Mouse (Mus musculus) spleen, postnatal 14 days (tissue): Measurements from ENCODE around the gene Sv2a.
"Not testable (repeated sequence)": the region's sequence is repeated elsewhere in the genome, so short reads cannot be mapped to it uniquely, and the experiment has no call there.

Source experiments
- DNase-seq, 2 experiments: peaks; one replicate each; pipeline ENCODE4 v3.0.0; 2021 to 2022; ENCODE audit warnings: low spot score in 2 of 2

The Sv2a gene

DNA sequence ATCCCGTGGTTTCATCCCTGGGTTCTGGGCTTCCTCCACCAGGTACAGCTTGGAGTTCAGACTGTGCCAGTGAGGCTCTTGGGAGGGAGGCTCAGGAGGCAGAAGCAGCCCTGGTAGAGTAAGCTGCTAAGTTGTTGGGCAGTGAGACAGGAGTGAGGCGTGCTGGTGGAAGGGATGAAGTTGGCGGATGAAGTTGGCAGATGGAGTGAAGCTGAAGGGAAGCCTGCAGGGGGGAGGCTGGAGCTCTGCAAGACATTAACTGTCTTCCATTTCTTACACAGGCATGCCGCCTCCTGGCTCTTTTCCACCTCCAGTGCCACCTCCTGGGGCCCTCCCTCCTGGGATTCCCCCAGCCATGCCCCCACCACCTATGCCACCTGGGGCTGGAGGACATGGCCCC is 6.9 kb upstream of the Sv2a start:
- not testable (repeated sequence) for DNase-seq

DNA sequence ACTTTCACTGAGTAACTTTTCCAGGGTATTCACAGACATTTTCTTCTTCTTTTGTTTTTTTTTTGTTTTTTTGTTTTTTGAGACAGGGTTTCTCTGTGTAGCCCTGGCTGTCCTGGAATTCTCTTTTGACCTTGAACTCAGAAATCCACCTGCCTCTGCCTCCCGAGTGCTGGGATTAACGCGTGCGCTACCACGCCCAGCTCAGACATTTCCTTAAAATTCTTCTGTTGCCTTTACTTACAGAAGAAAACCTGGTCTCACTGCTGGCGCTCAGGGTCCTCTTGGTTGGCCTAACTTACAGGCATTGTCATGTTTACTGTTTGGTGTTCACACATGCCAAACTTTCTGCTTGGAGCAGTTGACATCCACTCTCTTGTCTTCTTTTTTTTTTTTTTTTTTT is 5.7 kb upstream of the Sv2a start:
- DNase-seq, result no peak

DNA sequence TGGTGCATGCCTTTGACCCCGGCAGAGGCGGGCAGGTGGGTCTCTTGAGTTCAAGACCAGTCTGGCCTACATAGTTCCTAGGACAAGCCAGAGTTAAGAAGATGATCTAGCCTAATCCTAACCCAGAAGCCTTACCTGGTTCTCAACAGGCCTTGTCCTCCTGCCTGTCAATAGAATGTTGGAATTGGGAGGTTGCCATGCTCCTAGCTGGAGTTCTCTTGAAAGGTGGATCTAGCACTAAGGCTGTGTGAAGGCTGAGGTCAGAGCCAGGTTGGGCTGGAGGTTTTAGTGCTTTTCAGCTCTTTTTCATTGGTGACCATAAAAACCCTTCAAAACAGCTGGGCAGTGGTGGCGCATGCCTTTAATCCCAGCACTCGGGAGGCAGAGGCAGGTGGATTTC is 2.5 kb upstream of the Sv2a start:
- DNase-seq, result no peak

DNA sequence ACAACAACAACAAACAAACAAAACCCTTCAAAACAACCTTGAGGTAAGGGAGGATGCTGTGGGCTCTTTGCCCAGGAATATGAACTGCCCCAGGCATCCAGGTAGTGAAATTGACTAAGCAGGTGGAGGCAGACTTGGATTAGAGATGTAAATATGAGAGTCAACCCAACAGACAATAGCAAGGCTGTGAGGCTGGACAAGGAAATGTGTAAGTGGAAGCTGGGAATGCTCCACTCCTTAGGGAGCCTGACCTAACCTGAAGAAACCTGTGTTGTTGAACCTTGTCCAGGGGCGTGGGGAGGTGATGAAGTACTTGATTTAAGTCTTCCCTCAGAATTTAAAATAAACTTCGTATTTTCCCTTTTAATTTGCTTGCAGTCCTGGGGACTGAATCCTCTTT is 2.0 kb upstream of the Sv2a start:
- DNase-seq, result no peak

DNA sequence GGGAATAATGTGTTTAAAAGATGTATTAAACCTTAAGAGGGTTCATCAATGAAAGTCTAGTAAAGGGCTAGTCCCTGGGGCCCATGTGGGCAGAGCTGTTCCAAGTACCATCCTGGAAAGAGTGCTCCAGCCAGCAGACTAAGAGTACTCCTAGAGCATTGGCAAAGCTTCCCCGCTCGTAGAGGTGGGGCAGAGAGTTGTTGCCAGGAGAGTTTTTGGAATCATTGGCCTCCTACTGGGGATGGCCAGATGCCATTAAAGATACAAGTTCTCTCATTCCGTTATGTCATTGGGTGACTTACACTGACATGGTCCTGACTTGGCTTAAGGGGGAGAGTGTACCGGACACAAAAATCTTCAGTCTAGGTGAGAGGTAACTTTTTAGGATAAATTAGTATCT is 1.4 kb upstream of the Sv2a start:
- DNase-seq, result no peak

DNA sequence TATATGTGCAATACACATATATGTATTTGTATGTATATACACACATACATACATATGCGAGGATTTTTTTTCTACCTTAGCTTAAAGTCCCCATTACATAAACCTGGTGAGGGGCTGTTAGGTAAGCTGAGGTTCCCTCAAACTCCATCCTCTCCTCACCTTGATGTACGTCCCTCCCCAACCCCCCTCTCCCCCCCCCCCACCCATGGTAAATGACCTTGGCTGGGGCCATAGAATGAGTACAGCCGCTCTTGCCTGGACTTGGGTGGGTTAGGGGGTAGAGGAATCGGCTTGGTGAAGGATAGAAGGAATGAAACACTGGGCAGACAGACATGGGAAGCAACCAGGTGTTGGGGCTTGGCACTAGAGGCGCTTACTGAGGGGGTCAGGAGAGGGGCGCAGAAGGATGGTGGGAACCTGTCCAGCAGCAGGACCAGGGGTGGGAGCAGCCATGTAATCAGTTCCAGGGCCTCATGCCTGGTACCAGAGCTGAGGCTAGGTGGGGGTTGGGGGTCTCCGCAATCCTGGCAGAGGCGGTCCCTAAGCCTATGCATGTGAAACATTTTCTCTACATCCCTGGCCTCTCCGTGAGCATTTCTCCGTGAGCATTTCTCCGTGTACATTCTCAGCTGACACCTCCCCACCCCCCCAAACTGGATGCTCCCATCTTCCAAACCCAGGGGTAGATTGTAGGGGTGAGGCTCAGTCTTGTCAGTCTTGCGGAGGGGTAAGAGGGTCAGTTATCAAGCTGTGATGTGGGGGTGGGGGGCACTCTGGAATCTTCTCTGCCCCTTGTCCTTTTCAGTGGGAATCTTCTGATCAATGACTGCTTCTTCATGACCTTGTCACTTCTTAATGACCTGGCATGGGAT is 795 bp downstream of the Sv2a start:
- no peak for DNase-seq

DNA sequence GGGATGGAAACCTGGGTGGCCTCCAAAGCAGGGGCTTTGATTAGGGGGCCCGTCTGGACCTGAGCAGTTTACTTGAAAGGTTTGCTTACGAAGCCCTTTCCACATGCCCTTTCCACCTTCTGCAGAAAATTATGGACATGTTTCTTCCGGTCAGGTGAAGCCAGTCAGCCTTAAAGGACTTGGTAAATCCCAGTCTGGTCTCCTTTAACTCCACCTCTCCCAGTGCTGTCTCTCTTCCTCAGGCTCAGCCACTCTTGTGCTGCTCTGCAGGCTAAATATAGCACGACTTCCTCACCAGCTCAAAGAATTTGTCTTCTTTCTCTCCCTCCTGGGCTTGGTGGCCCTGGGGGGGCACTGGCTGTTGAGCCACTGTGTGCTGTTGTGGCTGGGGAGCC is 1.4 kb downstream of the Sv2a start:
- no peak for DNase-seq

DNA sequence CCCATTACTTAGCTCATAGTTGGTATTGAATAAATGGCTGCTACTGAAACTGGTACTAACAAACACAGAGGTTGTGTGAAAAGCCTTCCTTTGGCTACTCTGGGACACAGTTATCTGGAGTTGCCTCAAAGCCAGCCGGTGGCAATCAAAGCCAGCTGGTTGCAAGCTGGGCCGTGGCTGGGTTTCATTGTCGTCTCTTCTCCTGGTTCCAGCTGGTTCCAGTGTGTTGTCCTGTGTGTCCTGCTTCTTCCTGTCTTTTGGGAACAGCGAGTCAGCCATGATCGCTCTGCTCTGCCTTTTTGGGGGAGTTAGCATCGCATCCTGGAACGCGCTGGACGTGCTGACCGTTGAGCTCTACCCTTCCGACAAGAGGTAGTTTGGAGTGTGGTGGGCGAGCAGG is 12.0 kb downstream of the Sv2a start:
- no peak for DNase-seq

DNA sequence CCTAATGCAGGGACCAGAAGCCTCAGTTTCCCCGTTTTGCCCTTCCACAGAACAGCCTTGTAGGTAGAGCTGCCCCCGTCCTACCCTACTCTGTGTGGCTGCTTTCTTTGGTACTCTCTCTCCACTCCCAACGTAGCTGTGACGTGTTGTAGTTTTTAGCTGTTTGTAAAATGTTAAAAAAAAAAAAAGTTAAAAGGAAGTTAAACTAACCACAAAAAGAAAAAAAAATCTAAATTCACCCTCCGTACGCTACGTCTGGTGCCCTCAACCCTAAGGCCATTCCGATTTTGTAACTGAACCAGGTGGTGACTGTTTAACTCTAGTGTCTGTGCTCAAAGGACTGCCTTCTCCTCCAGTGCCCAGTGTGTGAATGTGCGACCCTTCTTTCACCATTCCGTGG is 14.0 kb downstream of the Sv2a start:
- no peak for DNase-seq

DNA sequence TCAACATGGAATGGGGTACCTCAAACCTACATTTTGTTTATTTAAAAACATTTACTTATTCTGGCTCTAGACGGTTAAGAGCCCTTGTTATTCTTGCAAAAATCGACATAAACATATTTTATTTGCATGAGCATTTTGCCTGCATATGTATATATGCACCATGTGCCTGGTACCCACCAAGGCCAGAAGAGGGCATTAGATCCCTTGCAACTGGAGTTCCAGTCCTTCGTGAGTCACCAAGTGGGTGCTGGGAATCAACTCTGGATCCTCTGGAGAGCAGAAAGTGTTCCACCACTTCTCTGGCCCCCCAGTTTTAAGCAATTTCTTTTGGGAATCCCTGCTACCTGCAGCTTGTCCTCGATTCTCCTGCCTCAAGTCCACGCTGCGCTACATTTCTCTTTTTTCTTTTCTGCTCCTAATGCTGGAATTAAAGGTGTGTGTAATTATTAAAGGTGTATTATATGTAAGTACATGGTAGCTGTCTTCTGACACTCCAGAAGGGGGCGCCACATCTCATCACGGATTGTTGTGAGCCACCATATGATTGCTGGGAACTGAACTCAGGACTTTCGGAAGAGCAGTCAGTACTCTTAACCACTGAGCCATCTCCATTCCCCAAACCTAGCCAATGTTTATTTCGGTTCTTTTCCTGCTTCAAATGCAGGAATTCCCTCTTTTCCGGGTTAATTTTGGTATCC is 14.8 kb downstream of the Sv2a start:
- no peak for DNase-seq

DNA sequence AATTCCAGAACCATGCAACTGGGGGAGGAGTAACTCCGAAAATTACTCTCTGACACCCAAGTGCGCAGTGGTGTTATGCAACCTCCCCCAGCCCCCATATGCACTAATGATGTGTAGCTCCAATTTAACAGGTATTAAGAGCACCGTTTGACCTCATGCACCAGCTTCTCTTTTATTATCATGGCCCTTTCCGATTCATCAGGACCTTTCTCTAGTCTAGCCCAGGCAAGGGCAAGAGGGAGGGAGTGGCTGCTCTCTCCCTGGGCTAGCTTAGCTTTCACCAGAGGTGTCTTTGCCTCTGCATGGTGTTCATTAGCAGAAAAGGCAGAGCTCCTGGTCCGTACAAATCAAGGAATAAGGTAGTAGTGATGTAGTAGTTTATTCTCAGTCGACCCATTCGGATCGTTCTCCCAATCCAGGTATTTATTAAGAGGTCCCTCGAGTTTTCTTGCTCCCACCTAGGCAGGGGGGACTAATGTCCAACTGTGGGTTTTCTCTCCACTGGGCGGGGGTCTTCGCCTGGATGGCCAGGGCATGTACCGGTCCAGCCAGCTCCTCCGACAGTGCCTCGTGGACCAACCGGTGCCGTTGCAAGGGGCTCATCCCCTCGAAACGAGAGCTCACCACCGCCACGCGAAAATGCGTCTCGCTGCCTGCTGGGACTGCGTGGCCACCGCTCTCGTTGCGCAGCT is 15.6 kb downstream of the Sv2a start:
- no peak for DNase-seq

DNA sequence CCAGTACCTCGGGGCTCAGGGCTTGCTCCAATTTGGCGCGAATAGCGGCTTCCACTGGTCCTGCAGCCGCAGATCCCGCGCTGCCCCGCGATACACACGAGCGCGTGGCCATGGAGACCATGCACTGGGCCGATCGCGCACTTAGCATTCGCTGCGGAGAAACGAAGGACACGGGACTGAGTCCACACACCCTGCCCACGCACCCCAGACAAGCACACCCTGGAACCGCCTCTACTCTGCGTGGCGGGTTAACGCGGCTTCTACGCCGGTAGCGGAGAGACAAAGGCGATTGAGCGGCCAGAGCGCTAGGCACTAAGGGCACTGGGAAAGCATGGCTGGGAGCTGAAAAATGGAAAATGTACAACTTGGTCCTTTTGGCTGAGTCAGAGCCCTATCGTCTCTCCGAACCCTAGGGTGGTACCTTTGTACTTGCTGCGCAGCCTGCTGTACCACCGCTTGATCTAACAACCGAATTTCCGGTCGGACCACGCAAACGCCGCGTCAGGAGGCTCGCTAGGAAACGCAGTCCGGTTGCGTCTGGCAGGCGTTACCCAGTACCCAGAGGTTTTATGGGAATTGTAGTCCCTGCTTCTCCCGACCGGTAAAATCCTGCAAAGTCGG is 16.3 kb downstream of the Sv2a start:
- DNase-seq, result peak; percentile 68 to 77

DNA sequence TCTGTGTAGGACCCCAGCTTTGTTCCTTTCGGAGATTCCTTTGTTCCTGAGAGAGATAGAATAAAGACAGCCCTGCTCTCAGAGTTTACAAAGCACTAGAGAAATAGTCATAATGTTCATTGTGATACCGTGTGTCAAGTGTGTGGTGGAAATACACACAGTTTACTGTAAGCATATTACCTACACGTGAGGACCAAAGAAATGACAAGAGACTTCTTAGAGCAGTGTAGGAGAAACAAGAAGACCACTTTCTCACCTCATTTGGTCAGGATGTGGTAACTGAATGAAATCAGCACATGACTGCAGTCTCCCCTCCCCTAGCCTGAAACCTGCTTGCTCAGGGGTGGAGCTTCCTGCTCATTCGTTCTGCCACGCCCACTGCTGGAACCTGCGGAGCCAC is 17.2 kb downstream of the Sv2a start:
- DNase-seq, result no peak

DNA sequence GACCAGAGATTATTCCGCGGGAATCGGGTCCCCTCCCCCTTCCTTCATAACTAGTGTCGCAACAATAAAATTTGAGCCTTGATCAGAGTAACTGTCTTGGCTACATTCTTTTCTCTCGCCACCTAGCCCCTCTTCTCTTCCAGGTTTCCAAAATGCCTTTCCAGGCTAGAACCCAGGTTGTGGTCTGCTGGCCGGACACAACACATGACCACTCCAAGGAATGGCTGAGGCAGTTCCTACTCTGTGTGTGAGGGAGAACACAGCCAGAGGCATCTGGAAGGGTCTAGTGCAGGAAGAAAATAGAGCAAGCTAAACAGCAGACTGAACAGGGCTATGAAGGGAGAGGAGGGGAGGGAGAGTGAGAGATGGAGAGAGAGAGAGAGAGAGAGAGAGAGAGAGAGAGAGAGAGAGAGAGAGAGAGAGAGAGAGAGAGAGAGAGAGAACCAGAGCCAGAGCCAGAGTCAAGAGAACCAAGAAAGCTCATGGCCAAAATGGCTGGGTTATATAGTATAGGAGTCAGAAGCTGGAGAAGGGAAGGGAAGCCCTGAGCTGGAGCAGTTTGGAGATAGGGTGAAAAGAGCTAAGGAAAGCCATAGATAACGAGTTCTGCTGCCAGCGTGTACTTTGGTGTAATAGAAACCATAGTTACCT is 17.8 kb downstream of the Sv2a start:
- not testable (repeated sequence) for DNase-seq

DNA sequence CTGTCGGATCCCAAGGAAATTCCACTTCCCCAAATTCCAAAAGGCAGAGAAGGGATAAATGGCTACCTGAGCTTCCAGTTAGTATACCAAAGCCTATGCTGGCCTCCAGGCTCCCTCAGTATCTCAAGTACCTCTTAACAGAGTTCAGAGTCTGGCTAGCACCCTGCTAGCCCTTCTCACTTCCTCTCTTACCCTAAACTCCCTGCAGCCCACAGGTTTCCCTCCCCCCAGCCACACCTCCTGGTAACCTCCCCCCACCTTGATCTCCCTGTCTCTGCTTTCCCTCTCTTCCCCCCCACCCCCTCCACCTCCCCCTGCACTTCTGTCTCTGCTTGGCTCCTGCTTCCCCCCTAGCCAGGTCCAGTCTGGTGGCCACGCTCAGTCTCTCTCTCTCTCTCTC is 18.8 kb downstream of the Sv2a start:
- no peak for DNase-seq

DNA sequence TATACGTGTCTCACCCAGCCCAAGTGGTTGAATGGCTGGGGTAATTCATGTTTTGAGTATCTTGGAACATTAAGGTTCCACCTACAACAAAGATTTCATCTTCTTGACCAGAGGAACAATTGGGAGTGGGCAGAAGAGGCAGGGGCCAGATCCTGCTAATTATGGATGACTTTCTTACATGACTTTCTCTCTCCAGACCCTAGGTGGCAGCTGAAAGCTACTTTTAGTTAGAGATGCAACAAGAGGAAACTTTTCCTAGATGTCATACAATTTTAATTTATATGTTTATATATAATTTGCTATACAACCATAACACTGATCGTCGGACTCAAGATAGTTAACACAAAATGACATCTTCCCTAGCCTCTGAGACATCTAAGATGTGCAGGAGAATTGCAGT is 26.9 kb downstream of the Sv2a start:
- no peak for DNase-seq

DNA sequence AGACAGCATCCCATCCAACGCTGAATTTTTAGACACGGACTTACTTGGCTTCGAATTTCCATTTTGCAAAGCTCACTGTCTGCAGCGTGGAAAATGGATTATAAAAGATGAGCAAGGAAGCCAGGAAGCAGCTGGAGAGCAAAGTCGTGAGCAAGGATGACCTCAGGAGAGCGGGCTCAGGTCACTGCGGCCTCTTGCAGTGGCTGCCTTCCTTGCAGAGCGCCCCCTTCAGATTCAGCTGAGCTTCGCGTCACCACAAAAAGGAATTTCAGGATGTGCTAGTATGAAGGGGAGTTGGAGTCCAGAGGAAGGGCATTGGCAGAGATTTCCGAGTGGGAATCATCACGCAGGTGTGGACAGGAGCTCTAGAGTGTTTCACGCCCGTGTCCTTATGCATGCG is 28.3 kb downstream of the Sv2a start:
- no peak for DNase-seq

DNA sequence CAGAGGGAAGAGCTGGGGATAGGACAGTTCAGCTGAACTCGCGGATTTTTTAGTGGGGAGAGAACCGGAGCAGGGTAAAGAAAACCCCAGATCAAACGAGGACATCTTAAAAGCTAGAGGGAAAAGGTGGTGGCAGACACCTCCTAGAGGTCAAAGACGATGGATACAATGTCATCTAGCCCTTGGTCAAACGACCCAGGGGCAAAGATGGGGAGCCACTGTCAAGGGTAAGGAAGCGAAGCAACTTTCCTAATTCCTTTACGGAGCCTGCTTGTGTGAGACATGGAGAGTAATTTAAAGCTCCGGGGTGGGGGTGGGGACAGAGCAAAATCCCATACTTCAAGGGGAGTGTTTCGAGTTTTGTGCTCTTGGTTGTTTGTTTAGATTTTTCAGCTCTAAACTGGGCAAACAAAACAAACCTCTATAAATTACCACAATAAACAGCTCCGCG is 38.3 kb downstream of the Sv2a start:
- DNase-seq, result peak in 1 of 2 experiments; percentile 37

DNA sequence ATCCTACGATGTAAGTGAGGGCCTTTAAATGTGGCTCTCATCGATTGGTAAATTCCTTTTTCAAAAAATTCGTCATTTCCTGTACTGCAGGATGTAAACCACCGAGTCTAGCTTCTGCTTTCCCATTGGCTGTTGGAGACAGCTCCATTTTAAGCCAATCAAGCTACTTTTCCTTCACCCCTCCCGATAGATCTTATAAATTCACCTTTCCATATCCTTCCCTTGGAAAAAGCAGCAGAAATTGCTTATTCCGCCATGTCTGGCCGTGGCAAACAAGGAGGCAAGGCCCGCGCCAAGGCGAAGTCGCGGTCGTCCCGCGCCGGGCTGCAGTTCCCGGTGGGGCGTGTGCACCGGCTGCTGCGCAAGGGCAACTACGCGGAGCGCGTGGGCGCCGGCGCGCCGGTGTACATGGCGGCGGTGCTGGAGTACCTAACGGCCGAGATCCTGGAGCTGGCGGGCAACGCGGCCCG is 38.7 kb downstream of the Sv2a start, which contains the start of the genes Bola1 and Hist2h2ab:
Gene Bola1, minus strand, starts transcription at position 49 of the 470 bp plus-strand sequence.
Gene Hist2h2ab, plus strand, starts transcription at position 205 of the 470 bp plus-strand sequence.
- DNase-seq, result peak; percentile 64 to 72

DNA sequence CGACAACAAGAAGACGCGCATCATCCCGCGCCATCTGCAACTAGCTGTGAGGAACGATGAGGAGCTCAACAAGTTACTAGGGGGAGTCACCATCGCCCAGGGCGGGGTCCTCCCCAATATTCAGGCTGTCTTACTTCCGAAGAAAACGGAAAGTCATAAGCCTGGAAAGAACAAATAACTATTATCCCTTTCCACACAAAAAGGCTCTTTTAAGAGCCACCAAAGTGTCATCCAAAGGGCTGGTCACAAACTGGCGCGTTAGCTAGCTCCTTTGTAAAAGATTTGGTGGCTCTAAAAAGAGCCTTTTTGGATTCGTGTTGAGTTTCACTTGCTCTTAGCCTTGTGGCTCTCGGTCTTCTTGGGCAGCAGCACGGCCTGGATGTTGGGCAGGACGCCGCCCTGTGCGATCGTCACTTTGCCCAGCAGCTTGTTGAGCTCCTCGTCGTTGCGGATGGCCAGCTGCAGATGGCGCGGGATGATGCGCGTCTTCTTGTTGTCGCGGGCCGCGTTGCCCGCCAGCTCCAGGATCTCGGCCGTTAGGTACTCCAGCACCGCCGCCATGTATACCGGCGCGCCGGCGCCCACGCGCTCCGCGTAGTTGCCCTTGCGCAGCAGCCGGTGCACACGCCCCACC is 39.3 kb downstream of the Sv2a start:
- not testable (repeated sequence) for DNase-seq
